Mouse (Mus musculus): ENCODE data around the gene Ankfy1. TPM values are rescaled to one million over a fixed set of nuclear protein-coding genes. Genes with fewer than 3 reads are reported as not detected.

Ankfy1 gene
- total and polyA plus RNA-seq, 3 experiments, result 12.1 to 15.8 (median 15.7) TPM

DNA sequence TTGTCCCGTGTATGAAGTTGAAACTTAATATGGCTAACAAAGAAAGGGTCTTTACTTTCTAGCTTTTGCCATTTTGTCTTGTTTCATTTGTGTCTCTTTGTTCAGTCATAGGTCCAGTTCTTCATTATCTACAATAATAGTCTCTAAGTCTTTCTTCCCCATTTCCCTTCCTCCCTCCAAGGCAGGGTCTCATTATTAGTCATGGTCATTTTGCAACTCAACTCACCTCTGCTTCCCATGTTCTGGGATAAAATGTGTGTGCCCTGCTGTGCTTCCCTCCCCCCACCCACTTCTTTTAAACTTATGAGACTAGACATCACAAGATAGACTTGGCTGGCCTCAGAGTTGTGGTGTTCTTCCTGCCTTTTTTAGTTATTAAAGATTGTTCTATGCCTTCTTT lies 29.4 kb upstream of the Ankfy1 start:
- H3K4me3 ChIP-seq, result no peak overlapping the region
- H3K27ac ChIP-seq, result no peak overlapping the region
- intact Hi-C loops (cut with DNase I), result no loop called here
- no peaks in the 10 kb centered on the region for H3K27me3 ChIP-seq (ENCODE audit: control insufficient read depth, insufficient read depth, low read length)
- 98% methylated on average over 1 of the region's 1 CpGs for WGBS
- no peaks in the 10 kb centered on the region for H3K36me3 ChIP-seq (ENCODE audit: control insufficient read depth, insufficient read depth, low read length)
- peaks cover 1% of the 10 kb centered on the region; the same call in 1 of the 2 replicates for H3K79me2 ChIP-seq (replicated peaks; ENCODE audit: control insufficient read depth, insufficient read depth, low read length)
- TF ChIP-seq POLR2A (IDR thresholded peaks at IDR 0.05; ENCODE audit: insufficient read depth, low read depth, low read length) (no peak), CTCF (IDR thresholded peaks at IDR 0.05) (no peak), EP300 (IDR thresholded peaks at IDR 0.05; ENCODE audit: insufficient read depth, low read depth, low read length) (no peak)
- H3K9ac ChIP-seq (ENCODE audit: low read depth, low read length), result no peak overlapping the region
- no peak for DNase-seq
- H3K4me1 ChIP-seq (ENCODE audit: control insufficient read depth, insufficient read depth, low read length), result no peaks in the 10 kb centered on the region

DNA sequence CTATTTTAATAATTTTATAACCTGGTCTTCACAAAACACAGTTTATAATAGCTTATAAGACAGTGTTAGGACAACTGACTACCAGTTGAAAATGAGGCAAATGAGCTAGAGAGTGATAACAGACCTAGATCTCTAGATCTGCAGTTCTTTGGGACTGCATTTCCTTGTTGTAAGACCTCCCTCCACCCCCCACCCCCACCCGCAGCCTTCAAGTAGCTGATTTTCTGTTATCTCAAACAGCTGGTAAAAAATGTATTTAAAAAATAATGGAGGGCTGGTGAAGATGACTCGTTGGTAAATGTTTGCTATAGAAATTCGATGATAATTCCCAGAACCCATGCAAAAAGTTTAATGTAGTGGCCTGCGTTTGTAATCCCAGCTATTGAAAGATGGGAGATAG lies 25.2 kb upstream of the Ankfy1 start:
- H3K27me3 ChIP-seq (ENCODE audit: control insufficient read depth, insufficient read depth, low read length), result no peaks in the 10 kb centered on the region
- intact Hi-C loops (cut with DNase I), result no loop called here

DNA sequence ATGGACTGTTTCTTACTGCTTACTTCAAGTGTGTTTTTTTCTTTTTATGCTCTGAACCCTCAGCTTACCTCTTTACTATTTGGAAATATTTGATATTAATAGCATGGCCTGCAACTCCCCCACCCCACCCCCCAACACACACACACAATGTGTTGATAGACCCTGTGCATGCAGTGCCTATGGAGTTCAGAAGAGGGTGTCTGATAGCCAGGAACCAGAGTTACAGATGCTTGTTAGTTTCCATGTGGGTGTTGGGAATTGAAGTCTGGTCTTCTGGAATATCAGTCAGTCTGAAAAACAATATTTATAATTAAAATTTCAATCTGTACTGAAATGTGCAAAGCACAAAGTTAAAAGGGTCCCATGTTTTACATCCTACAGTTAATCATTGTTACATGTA lies 19.2 kb upstream of the Ankfy1 start:
- TF ChIP-seq EP300 (IDR thresholded peaks at IDR 0.05; ENCODE audit: insufficient read depth, low read depth, low read length), result no peak
- no peak for TF ChIP-seq POLR2A (IDR thresholded peaks at IDR 0.05; ENCODE audit: insufficient read depth, low read depth, low read length)
- no peak for TF ChIP-seq CTCF (IDR thresholded peaks at IDR 0.05)
- no peak overlapping the region for H3K27ac ChIP-seq
- no peaks in the 10 kb centered on the region for H3K27me3 ChIP-seq (ENCODE audit: control insufficient read depth, insufficient read depth, low read length)
- no peak overlapping the region for H3K4me3 ChIP-seq
- H3K79me2 ChIP-seq (replicated peaks; ENCODE audit: control insufficient read depth, insufficient read depth, low read length), result no peaks in the 10 kb centered on the region; the same call in 1 of the 2 replicates
- peaks cover 1% of the 10 kb centered on the region; the same call in 1 of the 2 replicates for H3K4me1 ChIP-seq (ENCODE audit: control insufficient read depth, insufficient read depth, low read length)
- intact Hi-C loops (cut with DNase I), result no loop called here
- no peak overlapping the region for H3K9ac ChIP-seq (ENCODE audit: low read depth, low read length)
- peaks cover 4% of the 10 kb centered on the region; the same call in 1 of the 2 replicates for H3K36me3 ChIP-seq (ENCODE audit: control insufficient read depth, insufficient read depth, low read length)
- no peak for DNase-seq

More for the DNA sequence above, 25.2 kb upstream of the Ankfy1 start:
- H3K36me3 ChIP-seq (ENCODE audit: control insufficient read depth, insufficient read depth, low read length), result no peaks in the 10 kb centered on the region
- no peak overlapping the region for H3K4me3 ChIP-seq
- no peak overlapping the region for H3K27ac ChIP-seq
- DNase-seq, result no peak
- no peaks in the 10 kb centered on the region for H3K4me1 ChIP-seq (ENCODE audit: control insufficient read depth, insufficient read depth, low read length)
- H3K9ac ChIP-seq (ENCODE audit: low read depth, low read length), result no peak overlapping the region
- TF ChIP-seq CTCF (IDR thresholded peaks at IDR 0.05) (no peak), EP300 (IDR thresholded peaks at IDR 0.05; ENCODE audit: insufficient read depth, low read depth, low read length) (no peak)
- 88% methylated on average over 4 of the region's 4 CpGs for WGBS
- H3K79me2 ChIP-seq (replicated peaks; ENCODE audit: control insufficient read depth, insufficient read depth, low read length), result no peaks in the 10 kb centered on the region; the same call in none of the 2 replicates

DNA sequence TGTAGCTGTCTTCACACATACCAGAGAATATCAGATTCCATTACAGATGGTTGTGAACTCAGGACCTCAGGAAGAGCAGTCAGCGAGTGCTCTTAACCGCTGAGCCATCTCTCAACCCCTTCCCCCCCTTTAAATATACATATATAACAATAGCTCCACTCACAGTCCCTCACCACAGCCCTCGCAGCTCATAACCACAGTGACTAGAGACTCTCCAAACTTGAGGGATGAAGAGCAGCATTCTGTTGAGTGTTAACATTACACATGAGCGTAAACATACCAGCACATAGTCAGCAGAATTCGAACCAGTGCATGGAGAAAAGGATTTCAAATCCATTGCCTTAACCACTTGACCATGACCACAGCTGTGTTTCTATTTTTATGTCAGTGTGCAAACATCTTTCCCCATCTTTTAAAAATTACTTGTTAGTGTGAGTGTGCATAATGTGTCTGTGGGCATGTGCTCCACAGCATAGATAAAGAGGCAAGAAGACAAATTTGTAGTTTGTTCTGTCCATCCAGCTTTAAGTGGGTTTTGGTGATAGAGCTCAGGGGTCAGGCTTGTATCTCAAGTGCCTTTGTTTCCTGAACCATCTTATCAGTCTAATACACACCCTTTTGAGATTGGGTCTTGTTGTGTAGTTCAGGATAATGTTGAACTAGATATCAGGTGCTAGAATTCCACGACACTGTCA lies 18.4 kb upstream of the Ankfy1 start:
- 73% methylated on average over 6 of the region's 6 CpGs for WGBS
- no peaks in the 10 kb centered on the region for H3K27me3 ChIP-seq (ENCODE audit: control insufficient read depth, insufficient read depth, low read length)
- H3K9ac ChIP-seq (ENCODE audit: low read depth, low read length), result no peak overlapping the region
- peaks cover 1% of the 10 kb centered on the region; the same call in 1 of the 2 replicates for H3K4me1 ChIP-seq (ENCODE audit: control insufficient read depth, insufficient read depth, low read length)
- DNase-seq, result no peak
- peaks cover 4% of the 10 kb centered on the region; the same call in 1 of the 2 replicates for H3K36me3 ChIP-seq (ENCODE audit: control insufficient read depth, insufficient read depth, low read length)
- H3K4me3 ChIP-seq, result no peak overlapping the region
- intact Hi-C loops (cut with DNase I), result no loop called here
- H3K79me2 ChIP-seq (replicated peaks; ENCODE audit: control insufficient read depth, insufficient read depth, low read length), result no peaks in the 10 kb centered on the region; the same call in 1 of the 2 replicates
- no peak overlapping the region for H3K27ac ChIP-seq
- no peak for TF ChIP-seq CTCF (IDR thresholded peaks at IDR 0.05)
- TF ChIP-seq EP300 (IDR thresholded peaks at IDR 0.05; ENCODE audit: insufficient read depth, low read depth, low read length), result no peak

DNA sequence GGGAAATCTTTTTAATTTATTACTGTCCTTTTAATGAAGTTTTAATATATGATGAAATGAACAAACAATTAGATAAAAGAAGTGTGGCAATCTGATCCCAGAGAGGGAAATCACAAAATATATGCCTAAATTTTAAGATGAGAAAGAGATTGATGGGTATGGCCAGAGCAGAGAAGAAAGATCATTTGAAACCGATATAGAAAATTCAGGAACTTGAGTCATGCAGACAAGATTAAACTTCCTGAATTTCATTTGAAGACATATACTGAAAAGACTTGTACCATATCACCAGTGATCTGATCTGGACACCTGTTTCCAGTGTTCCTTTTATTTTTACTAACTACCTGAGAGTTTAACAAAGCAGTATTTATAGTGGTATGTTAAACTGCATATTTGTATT lies 17.4 kb upstream of the Ankfy1 start:
- 59% methylated on average over 1 of the region's 1 CpGs for WGBS
- Histone ChIP-seq H3K9ac (ENCODE audit: low read depth, low read length) (no peak overlapping the region), H3K36me3 (ENCODE audit: control insufficient read depth, insufficient read depth, low read length) (peaks cover 4% of the 10 kb centered on the region; the same call in 1 of the 2 replicates), H3K4me1 (ENCODE audit: control insufficient read depth, insufficient read depth, low read length) (peaks cover 1% of the 10 kb centered on the region; the same call in 1 of the 2 replicates), H3K27ac (no peak overlapping the region), H3K27me3 (ENCODE audit: control insufficient read depth, insufficient read depth, low read length) (no peaks in the 10 kb centered on the region), H3K79me2 (replicated peaks; ENCODE audit: control insufficient read depth, insufficient read depth, low read length) (no peaks in the 10 kb centered on the region), H3K4me3 (no peak overlapping the region)
- intact Hi-C loops (cut with DNase I), result no loop called here
- TF ChIP-seq CTCF (IDR thresholded peaks at IDR 0.05) (no peak), EP300 (IDR thresholded peaks at IDR 0.05; ENCODE audit: insufficient read depth, low read depth, low read length) (no peak), POLR2A (IDR thresholded peaks at IDR 0.05; ENCODE audit: insufficient read depth, low read depth, low read length) (no peak)
- no peak for DNase-seq

DNA sequence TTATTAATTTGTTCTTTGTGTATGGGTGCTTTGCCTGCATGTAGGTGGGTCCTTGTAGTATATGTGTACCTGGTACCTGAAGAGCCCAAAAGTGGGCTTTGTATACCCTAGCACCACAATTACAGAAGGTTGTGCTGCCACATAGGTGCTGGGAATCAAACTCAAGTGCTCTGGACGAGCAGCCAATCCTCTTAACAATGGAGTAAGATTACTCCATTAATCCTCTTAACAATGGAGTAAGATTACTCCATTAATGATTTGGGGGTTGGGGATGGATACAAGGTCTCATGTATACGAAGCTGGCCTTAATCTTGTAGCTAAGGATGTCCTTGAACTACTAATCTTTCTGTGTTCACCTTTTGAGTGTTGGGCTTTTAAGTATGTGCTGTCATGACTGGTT lies 14.5 kb upstream of the Ankfy1 start:
- WGBS, result 66% methylated on average over 2 of the region's 2 CpGs
- intact Hi-C loops (cut with DNase I), result no loop called here
- H3K4me1 ChIP-seq (ENCODE audit: control insufficient read depth, insufficient read depth, low read length), result peaks cover 1% of the 10 kb centered on the region; the same call in 1 of the 2 replicates
- peaks cover 4% of the 10 kb centered on the region; the same call in 1 of the 2 replicates for H3K36me3 ChIP-seq (ENCODE audit: control insufficient read depth, insufficient read depth, low read length)
- H3K27ac ChIP-seq, result no peak overlapping the region
- H3K79me2 ChIP-seq (replicated peaks; ENCODE audit: control insufficient read depth, insufficient read depth, low read length), result no peaks in the 10 kb centered on the region
- TF ChIP-seq EP300 (IDR thresholded peaks at IDR 0.05; ENCODE audit: insufficient read depth, low read depth, low read length), result no peak
- TF ChIP-seq CTCF (IDR thresholded peaks at IDR 0.05), result no peak
- TF ChIP-seq POLR2A (IDR thresholded peaks at IDR 0.05; ENCODE audit: insufficient read depth, low read depth, low read length), result no peak
- H3K9ac ChIP-seq (ENCODE audit: low read depth, low read length), result no peak overlapping the region
- H3K27me3 ChIP-seq (ENCODE audit: control insufficient read depth, insufficient read depth, low read length), result no peaks in the 10 kb centered on the region
- H3K4me3 ChIP-seq, result no peak overlapping the region
- DNase-seq, result no peak
